ENCODE assay signal across 15 mouse cellular contexts in genomic region chr3:87160819-87161509, GRCm38 (mm10). TPM values are rescaled to one million over a fixed set of nuclear protein-coding genes. Genes with fewer than 3 reads are reported as not detected.
DNase-seq lines count a peak whose midpoint lies in the region; ATAC-seq lines count a peak whose summit lies in the region.
"Had no signal": no experiment of that assay in that cellular context is flagged by ENCODE, and none has a peak within 500 bp of the region (broad histone marks: within the 10 kb centered on the region; RNA-seq: fewer than 3 reads in every experiment).

No protein-coding gene starts in this region.

- 36% methylated on average over 6 of the region's 6 CpGs for WGBS in heart, embryonic 11.5 days (ENCODE audit: insufficient replicate concordance)
- 41% methylated on average over 6 of the region's 6 CpGs for WGBS in embryonic facial prominence, embryonic 15.5 days
- WGBS in hindbrain, embryonic 14.5 days, result 20% methylated on average over 6 of the region's 6 CpGs
- 23% methylated on average over 6 of the region's 6 CpGs for WGBS in midbrain, embryonic 15.5 days

- no peak for DNase-seq in heart, postnatal 14 days
- peak; percentile 50 for DNase-seq in hindbrain, embryonic 14.5 days (ENCODE audit: low spot score)
- DNase-seq in layer of hippocampus, postnatal 10 days (ENCODE audit: low spot score in 2 of 2), result no peak
- no peak for DNase-seq in layer of hippocampus, postnatal 25 days (ENCODE audit: extremely low spot score in 1 of 2, low spot score in 1 of 2)
- no peak for DNase-seq in T-cell, adult 2 months (ENCODE audit: low spot score)
- DNase-seq: adrenal gland, postnatal 36 days; cerebellum, postnatal 25 days; kidney, adult 2 months; layer of hippocampus, postnatal 36 days had no signal

- no peak overlapping the region for H3K4me2 ChIP-seq in heart, embryonic 11.5 days
- no peak overlapping the region for H3K4me2 ChIP-seq in embryonic facial prominence, embryonic 15.5 days (replicated peaks)
- peak overlapping the region; percentile 10; the same call in 1 of the 2 replicates for H3K4me2 ChIP-seq in hindbrain, embryonic 14.5 days (replicated peaks)
- no peak overlapping the region for H3K4me2 ChIP-seq in midbrain, embryonic 15.5 days
- H3K4me2 ChIP-seq: liver, embryonic 15.5 days had no signal

- H3K36me3 ChIP-seq in heart, embryonic 11.5 days (ENCODE audit: control insufficient read depth, insufficient read depth, low read length), result no peaks in the 10 kb centered on the region; the same call in 1 of the 2 replicates
- 0 out of 2 replicates have a peak, but pooled peaks cover 9% of the 10 kb centered on the region for H3K36me3 ChIP-seq in embryonic facial prominence, embryonic 15.5 days
- H3K36me3 ChIP-seq in hindbrain, embryonic 14.5 days (replicated peaks; ENCODE audit: control insufficient read depth, insufficient read depth), result no peaks in the 10 kb centered on the region
- no peaks in the 10 kb centered on the region for H3K36me3 ChIP-seq in midbrain, embryonic 15.5 days (replicated peaks)
- H3K36me3 ChIP-seq: liver, embryonic 15.5 days had no signal

- no peak for ATAC-seq in heart, embryonic 11.5 days (replicated peaks; ENCODE audit: insufficient number of reproducible peaks, low FRiP score, low TSS enrichment)
- no peak for ATAC-seq in embryonic facial prominence, embryonic 15.5 days (ENCODE audit: insufficient number of reproducible peaks, low FRiP score, low TSS enrichment, low read depth)
- ATAC-seq in hindbrain, embryonic 14.5 days (ENCODE audit: low FRiP score), result peak; percentile 76
- ATAC-seq in midbrain, embryonic 15.5 days (replicated peaks), result peak; percentile 72

- H3K4me1 ChIP-seq in heart, embryonic 11.5 days (ENCODE audit: control insufficient read depth, insufficient read depth, low read length), result peaks cover 75% of the 10 kb centered on the region
- H3K4me1 ChIP-seq in embryonic facial prominence, embryonic 15.5 days, result peaks cover 90% of the 10 kb centered on the region
- H3K4me1 ChIP-seq in hindbrain, embryonic 14.5 days (replicated peaks; ENCODE audit: control insufficient read depth, insufficient read depth, low read length), result peaks cover 74% of the 10 kb centered on the region
- peaks cover 72% of the 10 kb centered on the region for H3K4me1 ChIP-seq in midbrain, embryonic 15.5 days
- H3K4me1 ChIP-seq: megakaryocyte, embryonic 14.5 days had no signal

- peak overlapping the region; percentile 50 for H3K27ac ChIP-seq in heart, embryonic 11.5 days (ENCODE audit: low read depth, low read length)
- H3K27ac ChIP-seq in embryonic facial prominence, embryonic 15.5 days (replicated peaks), result 0 out of 2 replicates have a peak overlapping the region, but pooled peaks have one; percentile 93
- H3K27ac ChIP-seq in hindbrain, embryonic 14.5 days, result peak overlapping the region; percentile 78
- H3K27ac ChIP-seq in midbrain, embryonic 15.5 days, result peak overlapping the region; percentile 78
- H3K27ac ChIP-seq: liver, embryonic 15.5 days had no signal

- peak overlapping the region; percentile 22; the same call in 1 of the 2 replicates for H3K9ac ChIP-seq in heart, embryonic 11.5 days (ENCODE audit: low read depth, low read length)
- H3K9ac ChIP-seq in embryonic facial prominence, embryonic 15.5 days, result no peak overlapping the region
- no peak overlapping the region for H3K9ac ChIP-seq in hindbrain, embryonic 14.5 days
- H3K9ac ChIP-seq in midbrain, embryonic 15.5 days, result no peak overlapping the region
- H3K9ac ChIP-seq: liver, embryonic 15.5 days had no signal

- no peak overlapping the region for H3K4me3 ChIP-seq in heart, embryonic 11.5 days (ENCODE audit: low read depth, low read length)
- no peak overlapping the region for H3K4me3 ChIP-seq in embryonic facial prominence, embryonic 15.5 days (replicated peaks)
- no peak overlapping the region for H3K4me3 ChIP-seq in hindbrain, embryonic 14.5 days (replicated peaks; ENCODE audit: low read length)
- H3K4me3 ChIP-seq in midbrain, embryonic 15.5 days, result no peak overlapping the region
- H3K4me3 ChIP-seq: liver, embryonic 15.5 days; megakaryocyte, embryonic 14.5 days had no signal

- no peaks in the 10 kb centered on the region for H3K9me3 ChIP-seq in heart, embryonic 11.5 days (replicated peaks; ENCODE audit: control insufficient read depth, low read length)
- no peaks in the 10 kb centered on the region for H3K9me3 ChIP-seq in embryonic facial prominence, embryonic 15.5 days (replicated peaks)
- no peaks in the 10 kb centered on the region for H3K9me3 ChIP-seq in hindbrain, embryonic 14.5 days (ENCODE audit: control insufficient read depth, low read length)
- no peaks in the 10 kb centered on the region for H3K9me3 ChIP-seq in midbrain, embryonic 15.5 days
- H3K9me3 ChIP-seq: liver, embryonic 15.5 days had no signal

- H3K27me3 ChIP-seq in heart, embryonic 11.5 days (ENCODE audit: control insufficient read depth, insufficient read depth, low read length), result no peaks in the 10 kb centered on the region
- H3K27me3 ChIP-seq in embryonic facial prominence, embryonic 15.5 days, result no peaks in the 10 kb centered on the region
- no peaks in the 10 kb centered on the region for H3K27me3 ChIP-seq in hindbrain, embryonic 14.5 days (ENCODE audit: control insufficient read depth, insufficient read depth, low read length)
- H3K27me3 ChIP-seq in midbrain, embryonic 15.5 days (replicated peaks), result no peaks in the 10 kb centered on the region
- H3K27me3 ChIP-seq: liver, embryonic 15.5 days had no signal

- intact Hi-C loops in heart, postnatal 14 days (cut with DNase I), result no loop called here

RNA-seq across cellular contexts. Expression of gene Kirrel, which starts 13.6 kb away (rescaled TPM):
- polyA plus RNA-seq in heart, embryonic 11.5 days (2014; fragmentation: Nextera tagmentation; extraction: Ambion mirVana), result 9.9 and 12.6 TPM in 2 replicates
- total RNA-seq in heart, postnatal 14 days (2021), result 1 to 10 TPM; 8.8 to 9.9 TPM
- 19.6 and 20.1 TPM in 2 replicates for polyA plus RNA-seq in embryonic facial prominence, embryonic 15.5 days (2015; fragmentation: Nextera tagmentation; extraction: Ambion mirVana)
- polyA plus RNA-seq in hindbrain, embryonic 14.5 days (2014; fragmentation: Nextera tagmentation; extraction: Ambion mirVana), result 3.8 and 4.1 TPM in 2 replicates
- 7.4 and 8.3 TPM in 2 replicates for polyA plus RNA-seq in midbrain, embryonic 15.5 days (2015; fragmentation: Nextera tagmentation; extraction: Ambion mirVana)
- 1 to 10 TPM; 5.9 to 6.4 TPM for total RNA-seq in layer of hippocampus, postnatal 10 days (2021)
- total RNA-seq in layer of hippocampus, postnatal 25 days (2021), result 1 to 10 TPM; 3.4 TPM
- total RNA-seq: granulocyte monocyte progenitor cell, adult 5-6 weeks had no signal

Comparison
In these comparisons a context has a peak if more than half of its experiments do, and no peak if none do; other contexts are left out.
1. ATAC-seq: peak in hindbrain, embryonic 14.5 days (single experiment) and midbrain, embryonic 15.5 days (single experiment); none in heart, embryonic 11.5 days (single experiment) and embryonic facial prominence, embryonic 15.5 days (single experiment).
2. Peak in every context shown above with its lines, with median percentiles within 50 percentile points of each other: H3K27ac ChIP-seq.